Mouse (Mus musculus) brain, embryonic 18.5 days (tissue): ENCODE measurements around the gene Col18a1.

ENCODE experiments used
- DNase-seq: peaks from one replicate; pipeline ENCODE4 v3.0.0-alpha.2; 2012; ENCODE audit warnings: low read depth, low spot score

Gene Col18a1

GRCm38 (mm10) chr10:77110843-77111242 is 55.5 kb downstream of the Col18a1 start:
- DNase-seq = no peak

DNA sequence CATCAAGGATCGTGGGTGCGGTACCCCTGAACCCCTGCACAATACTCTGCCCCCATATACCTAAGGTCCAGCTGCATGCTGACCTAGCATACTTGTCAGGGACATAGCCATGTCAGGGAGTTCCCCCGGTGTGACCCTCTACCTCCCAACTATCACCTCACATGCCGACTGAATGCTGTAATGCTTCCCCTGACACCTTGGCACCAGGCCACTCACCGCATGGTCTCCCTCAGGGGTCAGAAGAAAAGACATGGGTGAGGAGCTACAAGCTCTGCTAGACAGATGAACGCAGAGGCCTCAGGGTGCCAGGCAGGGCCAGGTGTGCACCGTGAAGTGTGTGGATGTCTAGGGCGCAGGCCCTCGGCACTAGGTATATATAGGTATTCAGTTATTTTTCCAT is 56.3 kb downstream of the Col18a1 start:
- DNase-seq = no peak

- DNase-seq = no peak
These were observed 58.2 kb downstream of the Col18a1 start for GRCm38 (mm10) chr10:77108106-77108505.

DNA sequence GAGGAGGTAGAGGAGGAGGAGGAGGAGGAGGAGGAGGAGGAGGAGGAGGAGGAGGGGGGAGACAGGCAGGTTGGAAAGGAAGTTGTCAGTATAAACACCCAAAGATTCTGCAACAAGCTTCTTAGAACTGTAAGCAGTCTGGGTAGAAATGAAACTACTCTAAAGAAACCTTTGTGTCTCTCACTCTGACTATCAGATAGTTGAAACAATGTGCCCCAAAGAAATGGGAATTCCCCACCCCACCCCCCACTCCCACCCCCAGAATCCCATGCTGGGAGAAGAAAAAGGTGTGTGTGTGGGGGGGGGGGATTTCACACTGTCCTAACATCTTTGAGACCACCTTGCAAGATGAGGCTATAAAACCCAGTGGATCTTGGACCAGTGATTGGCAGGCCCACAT is 62.0 kb downstream of the Col18a1 start:
- DNase-seq = no peak

GRCm38 (mm10) chr10:77103689-77104088 is 62.7 kb downstream of the Col18a1 start:
- no peak for DNase-seq

- DNase-seq = no peak
These were observed 66.6 kb downstream of the Col18a1 start for GRCm38 (mm10) chr10:77099777-77100176.

DNA sequence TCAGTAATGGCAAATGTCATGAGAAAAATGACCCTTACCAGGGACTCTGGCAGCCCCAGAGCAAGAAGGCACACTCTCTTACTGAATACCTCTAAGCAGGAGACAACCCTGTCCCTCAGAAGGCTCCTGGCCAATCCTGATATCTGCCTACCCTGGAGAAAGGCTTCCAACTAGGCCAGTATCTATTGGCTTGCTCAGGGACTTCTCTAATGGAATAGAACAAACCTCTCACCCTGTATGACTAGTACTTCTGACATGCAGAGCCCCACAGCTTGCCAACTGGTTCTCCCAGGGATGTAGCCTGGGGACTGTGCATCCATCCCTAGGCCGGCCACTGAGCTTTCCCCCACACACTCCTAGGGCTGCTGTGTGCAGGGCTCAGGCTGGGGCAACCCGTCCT is 67.7 kb downstream of the Col18a1 start:
- no peak for DNase-seq

DNA sequence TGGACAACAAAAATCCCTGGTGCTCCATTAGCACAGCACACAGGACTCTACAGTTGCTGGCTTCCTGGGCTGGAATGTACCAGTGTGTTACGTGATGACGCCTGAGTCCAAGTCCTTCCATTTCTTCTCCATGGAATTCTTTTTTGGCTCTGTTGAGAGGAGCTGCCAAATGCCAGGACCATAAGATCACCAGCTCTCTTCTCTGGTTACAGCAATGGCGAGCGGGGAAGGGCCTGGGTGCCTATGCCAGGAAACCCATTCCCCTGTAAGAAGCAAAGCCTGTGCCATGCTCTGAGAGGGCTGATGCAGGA is 68.5 kb downstream of the Col18a1 start:
- no peak for DNase-seq

GRCm38 (mm10) chr10:77097006-77097889 is 69.1 kb downstream of the Col18a1 start:
- no peak for DNase-seq

DNA sequence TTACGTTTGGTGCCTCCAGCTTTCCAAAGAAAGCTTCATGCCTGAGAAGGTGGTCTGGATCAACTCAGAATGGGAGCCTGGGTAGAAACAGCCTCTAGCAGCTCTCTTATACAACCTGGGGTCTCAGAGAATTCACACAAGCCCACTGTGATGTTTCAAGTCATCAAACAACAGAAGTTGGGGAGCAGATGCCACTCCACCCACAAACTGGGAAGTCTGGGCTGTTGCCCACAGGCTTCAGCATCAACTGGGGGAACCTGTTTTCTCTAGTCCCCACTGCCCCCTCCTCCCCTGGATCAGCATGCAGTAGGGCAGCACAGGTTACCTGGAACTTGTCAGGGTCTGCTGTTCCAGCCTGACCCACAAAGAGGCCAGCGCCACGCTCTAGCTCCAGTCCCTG is 70.7 kb downstream of the Col18a1 start:
- no peak for DNase-seq

GRCm38 (mm10) chr10:77093817-77094216 is 72.5 kb downstream of the Col18a1 start:
- no peak for DNase-seq

- DNase-seq = no peak
These were observed 74.7 kb downstream of the Col18a1 start for GRCm38 (mm10) chr10:77091538-77092097.

- no peak for DNase-seq
These were observed 76.3 kb downstream of the Col18a1 start for GRCm38 (mm10) chr10:77090063-77090462.

DNA sequence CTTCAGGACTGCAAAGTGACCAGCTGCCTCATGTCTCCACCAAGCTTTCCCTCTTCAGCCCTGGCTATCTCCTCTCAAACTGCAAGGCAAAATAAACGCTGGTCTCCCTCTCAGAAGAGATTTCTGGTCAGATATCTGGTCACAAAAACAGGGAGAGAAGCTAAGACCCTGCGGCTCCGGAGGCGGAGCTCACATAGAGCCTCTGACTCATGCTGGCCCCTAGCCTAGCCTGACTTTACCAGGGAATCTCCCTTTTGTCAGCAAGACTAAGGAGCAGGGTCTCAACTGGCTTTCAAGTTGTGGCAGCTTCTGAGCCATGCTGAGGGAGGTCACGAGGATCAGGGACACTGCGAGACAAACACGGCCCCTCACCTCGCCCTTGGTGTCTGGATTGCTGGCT is 77.0 kb downstream of the Col18a1 start:
- no peak for DNase-seq

GRCm38 (mm10) chr10:77084568-77084967 is 81.8 kb downstream of the Col18a1 start:
- DNase-seq = no peak

GRCm38 (mm10) chr10:77082921-77083320 is 83.4 kb downstream of the Col18a1 start:
- DNase-seq = no peak

DNA sequence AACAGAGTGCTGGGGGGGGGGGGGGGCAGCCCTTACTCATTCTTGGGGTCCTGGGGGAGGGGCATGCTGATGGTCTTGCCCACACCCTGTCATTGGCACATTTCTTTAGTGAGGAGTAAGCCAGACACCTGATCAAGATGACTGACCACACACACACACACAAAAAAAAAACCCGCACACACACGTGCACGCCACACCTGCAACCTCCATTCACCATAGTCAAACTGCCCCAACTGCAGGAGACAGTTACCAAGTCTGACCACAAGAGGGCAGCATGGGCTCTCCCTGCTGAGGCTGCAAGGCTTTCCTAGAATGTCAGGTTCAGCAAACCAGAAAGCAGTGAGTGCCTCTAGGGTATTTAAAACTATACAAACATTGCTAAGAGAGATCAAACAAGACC is 83.9 kb downstream of the Col18a1 start:
- DNase-seq = peak; percentile 46

DNA sequence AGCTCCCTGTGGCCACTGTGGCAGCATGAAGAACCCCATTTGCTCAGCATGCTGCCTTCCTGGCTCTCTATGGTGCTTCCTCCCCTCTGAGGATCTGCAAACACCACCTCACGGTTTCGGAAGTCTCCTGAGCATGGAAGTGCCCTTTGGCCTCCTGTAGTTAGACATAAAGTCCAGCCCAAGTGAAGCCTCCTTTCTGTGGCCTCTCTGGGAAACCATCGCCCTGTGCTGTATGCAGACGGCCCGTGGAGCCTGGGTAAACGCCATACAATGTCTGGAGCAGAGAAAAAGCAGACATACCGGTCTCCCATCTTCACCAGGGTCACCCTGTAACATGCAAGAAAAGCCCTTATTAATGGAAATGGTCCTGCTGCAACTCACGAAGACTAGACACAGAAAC is 87.4 kb downstream of the Col18a1 start:
- DNase-seq = no peak

GRCm38 (mm10) chr10:77078456-77078855 is 87.9 kb downstream of the Col18a1 start:
- no peak for DNase-seq

- no peak for DNase-seq
These were observed 91.9 kb downstream of the Col18a1 start for GRCm38 (mm10) chr10:77074276-77074974.

DNA sequence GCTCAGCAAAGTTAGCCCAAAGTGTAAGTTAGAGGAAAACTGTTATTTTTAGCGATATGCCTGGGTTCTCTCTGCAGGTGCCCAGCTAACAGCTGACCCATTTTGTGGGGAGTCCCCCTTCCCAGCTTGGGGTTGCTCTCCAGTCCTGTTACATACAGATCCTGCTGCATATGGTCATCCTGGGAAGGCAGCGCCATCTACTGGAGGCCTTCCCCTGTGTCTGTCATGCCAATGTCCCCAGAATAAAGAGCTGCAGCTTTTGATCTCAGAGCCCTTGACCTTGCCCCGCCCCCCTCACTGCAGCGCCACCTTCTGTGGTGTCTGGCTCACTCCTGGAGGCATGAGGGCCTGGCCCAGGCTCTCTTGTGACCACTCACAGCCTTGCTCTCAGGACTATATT is 96.3 kb downstream of the Col18a1 start:
- no peak for DNase-seq

GRCm38 (mm10) chr10:77068469-77068868 is 97.9 kb downstream of the Col18a1 start:
- no peak for DNase-seq

DNA sequence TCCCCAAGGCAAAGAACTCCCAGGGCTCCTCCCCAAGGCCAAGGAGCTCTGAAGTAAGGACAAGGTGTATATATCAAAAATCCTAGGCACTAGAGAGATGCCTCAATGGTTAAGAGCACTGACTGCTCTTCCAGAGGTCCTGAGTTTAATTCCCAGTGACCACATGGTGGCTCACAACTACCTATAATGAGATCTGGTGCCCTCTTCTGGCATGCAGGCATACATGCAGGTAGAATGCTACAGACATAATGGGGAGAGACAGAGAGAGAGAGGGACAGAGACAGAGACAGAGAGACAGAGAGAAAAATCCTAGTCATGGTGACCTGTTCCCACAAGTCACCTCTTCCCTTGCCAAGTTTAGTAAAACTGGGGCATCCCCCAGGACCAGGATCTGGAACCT is 101.7 kb downstream of the Col18a1 start:
- no peak for DNase-seq
